Mouse (Mus musculus): Measurements from ENCODE around the gene Txnip.

DNA sequence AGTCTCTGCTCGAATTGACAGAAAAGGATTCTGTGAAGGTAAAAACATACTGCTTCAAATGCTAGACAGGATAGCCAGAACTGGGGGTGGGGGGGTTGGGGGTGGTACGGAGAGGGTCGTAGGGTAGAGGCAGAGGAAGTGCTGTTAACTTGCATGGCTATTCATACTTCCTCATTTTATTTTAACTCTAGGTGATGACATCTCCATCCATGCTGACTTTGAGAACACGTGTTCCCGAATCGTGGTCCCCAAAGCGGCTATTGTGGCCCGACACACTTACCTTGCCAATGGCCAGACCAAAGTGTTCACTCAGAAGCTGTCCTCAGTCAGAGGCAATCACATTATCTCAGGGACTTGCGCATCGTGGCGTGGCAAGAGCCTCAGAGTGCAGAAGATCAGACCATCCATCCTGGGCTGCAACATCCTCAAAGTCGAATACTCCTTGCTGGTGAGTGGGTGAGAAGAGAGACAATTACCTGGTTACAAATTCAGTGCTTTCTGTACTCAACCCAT is 1.7 kb downstream of the Txnip start:
- TF ChIP-seq CTCF (IDR thresholded peaks at IDR 0.05) = no peak
- peak; percentile 84 for TF ChIP-seq POLR2A (IDR thresholded peaks at IDR 0.05; ENCODE audit: insufficient read depth, low read depth, low read length)
- no peak for TF ChIP-seq EP300 (IDR thresholded peaks at IDR 0.05; ENCODE audit: insufficient read depth, low read depth, low read length)
